Mouse (Mus musculus) T-cell, adult 2 months (primary cell): Measurements from ENCODE around the gene Ccdc81.
A peak's percentile ranks its signal among the peaks of the same experiment; 100 is the strongest.

Experiments used
- DNase-seq: peaks from one replicate; pipeline ENCODE4 v3.0.0; 2022; ENCODE audit warnings: low spot score

Ccdc81 gene

GRCm38 (mm10) chr7:89903442-89904343 is at the start of gene Ccdc81:
Gene Ccdc81 (minus strand): TSS chr7:89903629.
- no peak for DNase-seq

DNA sequence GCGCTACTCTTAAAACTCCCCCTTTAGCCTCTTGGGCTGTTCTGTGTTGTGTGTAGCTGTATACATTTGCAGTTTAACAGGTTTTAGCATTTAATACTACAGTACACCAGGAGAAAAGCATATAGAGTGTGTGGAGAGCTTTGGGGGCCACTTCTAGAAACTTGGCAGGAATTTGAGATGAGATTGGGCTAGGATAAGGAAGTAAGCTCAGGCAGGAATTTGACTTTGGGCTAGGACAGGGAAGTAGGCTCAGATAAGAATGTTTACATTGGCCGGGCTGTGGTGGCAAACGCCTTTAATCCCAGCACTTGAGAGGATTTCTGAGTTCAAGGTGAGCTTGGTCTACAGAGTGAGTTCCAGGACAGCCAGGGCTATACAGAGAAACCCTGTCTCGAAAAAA is 46.0 kb upstream of the Ccdc81 start:
- DNase-seq: no peak

DNA sequence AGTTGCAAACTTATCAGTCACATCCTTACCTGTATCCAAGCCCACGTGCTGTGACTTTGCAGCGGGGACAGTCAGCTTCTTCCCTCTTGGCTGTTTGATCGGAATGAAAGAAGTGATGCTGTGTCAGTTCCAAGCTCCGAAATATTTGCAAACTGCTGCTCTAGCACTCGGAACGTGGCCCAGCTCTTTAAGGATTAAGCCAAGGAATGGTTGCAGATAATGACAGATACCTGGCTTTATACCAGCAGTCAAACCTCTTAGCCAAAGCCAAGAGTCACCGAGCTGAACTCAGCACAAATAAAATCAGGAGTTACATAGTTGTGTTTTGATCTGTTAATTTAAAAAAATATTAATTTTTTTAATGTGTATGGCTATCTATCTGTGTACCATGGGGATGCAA is 44.6 kb upstream of the Ccdc81 start:
- no peak for DNase-seq

GRCm38 (mm10) chr7:89940571-89941463 is 37.4 kb upstream of the Ccdc81 start, which contains the start of gene Hikeshi:
Gene Hikeshi (minus strand): TSS chr7:89941204.
- peak; percentile 97 for DNase-seq

- DNase-seq: no peak
These were observed 36.3 kb upstream of the Ccdc81 start for GRCm38 (mm10) chr7:89939497-89940353.

DNA sequence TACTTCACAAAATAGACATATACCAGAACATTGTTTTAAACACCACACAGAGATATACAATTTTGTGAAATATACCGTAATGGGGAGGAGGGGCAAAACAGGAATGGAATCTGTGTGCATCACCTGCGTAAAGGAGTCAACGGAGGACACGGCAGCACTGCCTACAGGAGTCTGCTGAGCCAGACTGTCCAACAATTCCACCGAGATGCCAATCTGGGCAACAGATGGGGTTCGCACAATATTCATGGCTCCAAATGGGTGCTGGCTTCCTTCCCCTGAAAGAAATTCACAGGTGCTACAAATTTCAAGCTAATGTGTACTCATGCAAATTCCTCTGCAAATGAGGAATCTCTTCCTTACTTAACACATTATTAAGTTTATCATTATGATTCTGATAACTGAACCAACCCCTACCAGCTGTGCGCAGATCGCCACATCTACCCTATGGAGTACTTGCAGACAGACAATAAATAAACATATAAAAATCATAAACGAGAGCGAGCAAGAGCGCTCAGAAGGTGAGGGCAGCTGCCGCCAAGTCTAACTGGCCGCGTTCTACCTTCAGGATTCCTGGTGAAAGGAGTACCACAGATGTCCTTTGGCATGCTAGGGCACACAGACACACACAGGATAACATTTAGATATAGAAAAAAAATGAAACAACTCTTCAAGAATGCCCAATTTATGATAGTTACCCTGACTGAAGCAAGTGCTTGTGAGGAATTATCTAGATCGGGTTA is 20.2 kb upstream of the Ccdc81 start:
- DNase-seq: no peak

- DNase-seq: no peak
These were observed 14.3 kb upstream of the Ccdc81 start for GRCm38 (mm10) chr7:89917776-89918175.

- DNase-seq: no peak
These were observed 13.3 kb upstream of the Ccdc81 start for GRCm38 (mm10) chr7:89916711-89917110.

DNA sequence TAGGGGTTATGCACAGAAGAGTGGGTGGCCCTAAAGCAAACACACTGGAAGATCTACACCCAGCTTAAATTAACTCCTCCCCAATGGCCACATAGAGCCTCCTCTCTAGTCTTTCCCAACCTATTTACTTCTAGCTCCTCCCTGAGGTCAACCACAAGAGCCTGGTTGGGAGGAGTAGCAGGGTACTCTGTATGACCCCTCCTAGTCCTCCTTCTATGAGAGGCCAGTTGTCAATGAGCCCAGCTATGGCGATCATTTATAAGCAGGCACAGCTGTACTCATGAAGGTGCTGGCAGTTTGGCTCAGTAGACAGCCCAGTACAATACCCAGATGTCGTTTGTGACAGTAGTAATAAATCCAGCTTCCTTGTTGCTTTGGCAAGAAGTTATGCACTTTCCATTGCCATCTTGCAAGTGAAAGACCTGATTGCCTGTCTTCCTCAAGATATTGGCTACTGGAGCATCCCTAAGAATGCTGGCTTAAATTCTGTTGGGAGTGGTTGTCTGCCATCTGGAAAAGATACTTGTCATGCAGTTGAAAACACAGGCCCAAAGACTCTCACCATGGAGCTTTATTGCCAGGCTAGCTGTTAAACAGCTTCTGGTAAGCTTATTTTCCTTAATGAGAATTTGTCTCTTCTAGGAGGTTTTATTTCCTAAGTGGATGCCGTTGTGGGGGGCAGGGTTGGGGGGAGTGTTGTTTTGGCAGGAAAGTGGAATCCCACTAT is 10.2 kb upstream of the Ccdc81 start:
- no peak for DNase-seq

GRCm38 (mm10) chr7:89912356-89912755 is 8.9 kb upstream of the Ccdc81 start:
- DNase-seq: no peak

- DNase-seq: no peak
These were observed 6.3 kb upstream of the Ccdc81 start for GRCm38 (mm10) chr7:89909711-89910110.

- DNase-seq: no peak
These were observed 5.6 kb upstream of the Ccdc81 start for GRCm38 (mm10) chr7:89908899-89909621.

- no peak for DNase-seq
These were observed 5.0 kb upstream of the Ccdc81 start for GRCm38 (mm10) chr7:89908421-89908820.

DNA sequence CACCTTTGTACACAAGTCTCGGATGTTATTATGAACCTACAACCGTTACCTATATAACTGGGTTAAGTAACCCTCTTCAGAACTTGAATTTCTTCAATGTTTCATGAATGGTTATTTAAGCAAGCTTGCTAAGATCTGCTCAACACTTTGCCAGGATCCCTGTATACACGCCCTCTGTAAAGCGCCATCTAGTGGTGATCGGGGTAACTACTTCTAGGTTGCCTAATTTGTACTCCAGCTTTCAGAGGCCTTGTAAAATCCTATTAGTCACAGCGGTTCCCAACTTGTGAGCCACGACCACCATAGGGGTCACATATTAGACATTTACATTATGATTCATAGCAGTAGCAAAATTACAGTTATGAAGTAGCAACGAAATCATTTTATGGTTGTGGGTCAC is 4.5 kb upstream of the Ccdc81 start:
- DNase-seq: peak; percentile 55

GRCm38 (mm10) chr7:89903007-89903406 is 422 bp downstream of the Ccdc81 start:
- DNase-seq: no peak

GRCm38 (mm10) chr7:89891856-89892255 is 11.6 kb downstream of the Ccdc81 start:
- no peak for DNase-seq

- DNase-seq: no peak
These were observed 12.0 kb downstream of the Ccdc81 start for GRCm38 (mm10) chr7:89891412-89891811.

DNA sequence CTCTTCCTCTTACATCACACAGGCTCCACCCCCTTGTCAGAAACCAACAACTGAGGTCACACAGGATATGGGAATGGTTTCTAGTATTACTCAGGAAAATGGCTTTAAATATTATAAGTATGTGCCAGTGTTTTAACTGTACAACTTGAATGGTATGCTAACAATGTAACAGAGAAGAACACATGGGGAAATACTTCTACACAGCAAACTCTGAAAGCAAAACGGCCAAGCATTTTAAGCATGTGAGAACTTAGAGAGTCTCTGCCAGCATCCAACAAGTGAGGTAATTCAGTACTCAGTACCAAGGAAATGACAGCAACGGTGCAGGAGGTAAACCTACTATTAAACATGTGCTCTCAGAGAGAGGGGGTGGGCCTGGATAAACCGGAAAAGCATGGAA is 18.9 kb downstream of the Ccdc81 start:
- DNase-seq: no peak

DNA sequence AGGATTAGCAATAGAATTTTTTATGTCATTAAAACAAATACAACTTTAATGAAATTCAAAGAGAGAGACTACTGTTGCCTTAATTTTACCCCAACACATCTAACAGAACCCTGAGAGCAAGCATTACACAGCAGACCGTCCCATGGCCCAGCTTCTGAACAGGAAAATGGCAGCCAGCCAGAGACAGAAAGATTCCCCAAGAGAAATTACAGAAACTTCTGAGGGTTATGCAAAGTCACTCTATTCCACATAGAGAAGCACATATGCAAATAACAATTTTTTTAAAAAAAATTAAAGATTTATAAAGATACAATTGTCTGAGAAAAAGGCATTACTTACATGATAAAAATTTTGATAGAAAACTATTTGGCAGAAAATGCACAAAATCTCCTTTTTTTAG is 23.7 kb downstream of the Ccdc81 start:
- DNase-seq: no peak

GRCm38 (mm10) chr7:89867221-89867620 is 36.2 kb downstream of the Ccdc81 start:
- no peak for DNase-seq
